In genomic region chr16:38789966-38790365, GRCm38 (mm10) we compare ENCODE assay signal across 39 mouse cellular contexts. TPM values are rescaled to one million over a fixed set of nuclear protein-coding genes. Genes with fewer than 3 reads are reported as not detected.
"Had no signal": no experiment of that assay in that cellular context is flagged by ENCODE, and none has a peak within 500 bp of the region (broad histone marks: within the 10 kb centered on the region; RNA-seq: fewer than 3 reads in every experiment).

No protein-coding gene starts in this region.

- ATAC-seq: hindbrain, embryonic 16.5 days; inflammation-experienced regulatory T-cells, adult 6 months had no signal

- H3K27ac ChIP-seq: gastrocnemius, adult 2 months; heart, adult 2 months; heart, embryonic 10.5 days; hindbrain, embryonic 10.5 days; hindbrain, embryonic 12.5 days; hindbrain, embryonic 14.5 days; kidney, embryonic 15.5 days; kidney, postnatal 0 days; left cerebral cortex, adult 2 months; limb, embryonic 13.5 days; liver, embryonic 13.5 days had no signal

- H3K9me3 ChIP-seq: heart, embryonic 10.5 days; heart, embryonic 12.5 days; hindbrain, embryonic 10.5 days; hindbrain, embryonic 12.5 days; kidney, embryonic 15.5 days; limb, embryonic 13.5 days; liver, embryonic 13.5 days had no signal

- H3K4me3 ChIP-seq: gastrocnemius, adult 2 months; heart, adult 2 months; heart, embryonic 10.5 days; heart, embryonic 12.5 days; hindbrain, embryonic 10.5 days; hindbrain, embryonic 12.5 days; kidney, embryonic 15.5 days; left cerebral cortex, adult 2 months; limb, embryonic 13.5 days; liver, embryonic 13.5 days had no signal

- H3K4me2 ChIP-seq: heart, embryonic 12.5 days; hindbrain, embryonic 12.5 days; hindbrain, embryonic 14.5 days; kidney, embryonic 15.5 days; limb, embryonic 13.5 days; liver, embryonic 11.5 days; liver, embryonic 13.5 days had no signal

- H3K9ac ChIP-seq: heart, embryonic 12.5 days; hindbrain, embryonic 12.5 days; hindbrain, embryonic 14.5 days; kidney, embryonic 15.5 days; limb, embryonic 13.5 days; liver, embryonic 13.5 days had no signal

- H3K4me1 ChIP-seq: liver, embryonic 13.5 days had no signal

- H3K27me3 ChIP-seq: heart, embryonic 12.5 days; hindbrain, embryonic 12.5 days; kidney, embryonic 15.5 days; limb, embryonic 13.5 days had no signal

- DNase-seq: gastrocnemius, adult 2 months; gastrocnemius, postnatal 10 days; gastrocnemius, postnatal 25 days; heart, adult 2 months; heart, postnatal 10 days; heart, postnatal 4 days; kidney, adult 11 months; kidney, adult 2 months; kidney, adult 9 months; kidney, postnatal 14 days; kidney, postnatal 36 days; layer of hippocampus, adult 9-11 months; liver; liver, embryonic 13.5 days had no signal

- H3K36me3 ChIP-seq: heart, embryonic 10.5 days; heart, embryonic 12.5 days; hindbrain, embryonic 10.5 days; hindbrain, embryonic 12.5 days; kidney, embryonic 15.5 days; limb, embryonic 13.5 days; liver, embryonic 13.5 days had no signal

RNA-seq across cellular contexts. Expression of gene Upk1b, which starts 10.2 kb away (rescaled TPM):
- total RNA-seq: gastrocnemius, adult 2 months; gastrocnemius, postnatal 10 days; gastrocnemius, postnatal 25 days; granulocyte monocyte progenitor cell, adult 5-6 weeks had no signal
- polyA plus RNA-seq: inflammation-experienced regulatory T-cells, adult 6 months had no signal

RNA-seq across cellular contexts. Expression of gene 4930435E12Rik, which starts 38.6 kb away (rescaled TPM):
- total RNA-seq: gastrocnemius, adult 2 months; gastrocnemius, postnatal 10 days; gastrocnemius, postnatal 25 days; gastrocnemius, postnatal 4 days; granulocyte monocyte progenitor cell, adult 5-6 weeks; heart, adult 2 months; heart, postnatal 10 days; heart, postnatal 25 days; heart, postnatal 4 days; layer of hippocampus, adult 18-20 months; layer of hippocampus, adult 8-10 months; layer of hippocampus, postnatal 14 days; left cerebral cortex, adult 2 months; left cerebral cortex, postnatal 14 days; left cerebral cortex, postnatal 36 days had no signal
- polyA plus RNA-seq: frontal cortex, adult 2 months; heart, adult 2 months; heart, embryonic 10.5 days; heart, embryonic 12.5 days; heart, embryonic 14.5 days; heart, embryonic 16.5 days; hindbrain, embryonic 10.5 days; hindbrain, embryonic 12.5 days; hindbrain, embryonic 14.5 days; hindbrain, embryonic 16.5 days; inflammation-experienced regulatory T-cells, adult 6 months; kidney, adult 2 months; kidney, embryonic 15.5 days; kidney, postnatal 0 days; large intestine, adult 2 months; limb, embryonic 11.5 days; limb, embryonic 13.5 days; liver, embryonic 11.5 days; liver, embryonic 13.5 days had no signal
